Comparison of ENCODE assay signal across 17 mouse cellular contexts in genomic region chr2:71739173-71739860, GRCm38 (mm10). TPM values are rescaled to one million over a fixed set of nuclear protein-coding genes. Genes with fewer than 3 reads are reported as not detected.
DNase-seq lines count a peak whose midpoint lies in the region; ATAC-seq and TF ChIP-seq lines count a peak whose summit lies in the region.
"Had no signal": no experiment of that assay in that cellular context is flagged by ENCODE, and none has a peak within 500 bp of the region (broad histone marks: within the 10 kb centered on the region; RNA-seq: fewer than 3 reads in every experiment).

No protein-coding gene starts in this region.

- no peak overlapping the region for H3K9ac ChIP-seq in lung, embryonic 14.5 days
- no peak overlapping the region for H3K9ac ChIP-seq in intestine, embryonic 16.5 days (ENCODE audit: low read depth, low read length)
- H3K9ac ChIP-seq in kidney, embryonic 16.5 days (replicated peaks; ENCODE audit: low read length) = no peak overlapping the region; the same call in 1 of the 2 replicates
- H3K9ac ChIP-seq in stomach, embryonic 15.5 days = no peak overlapping the region
- H3K9ac ChIP-seq: embryonic facial prominence, embryonic 13.5 days; hindbrain, embryonic 15.5 days; liver, embryonic 14.5 days; neural tube, embryonic 12.5 days had no signal

- H3K36me3 ChIP-seq in lung, embryonic 14.5 days (ENCODE audit: insufficient read depth) = no peaks in the 10 kb centered on the region
- H3K36me3 ChIP-seq in intestine, embryonic 16.5 days (ENCODE audit: control insufficient read depth, insufficient read depth, low read length) = no peaks in the 10 kb centered on the region
- H3K36me3 ChIP-seq in kidney, embryonic 16.5 days (ENCODE audit: insufficient read depth, low read length) = no peaks in the 10 kb centered on the region
- H3K36me3 ChIP-seq in stomach, embryonic 15.5 days = no peaks in the 10 kb centered on the region
- H3K36me3 ChIP-seq: embryonic facial prominence, embryonic 13.5 days; hindbrain, embryonic 15.5 days; neural tube, embryonic 12.5 days had no signal

- no peak for ATAC-seq in lung, embryonic 14.5 days (ENCODE audit: insufficient read depth)
- ATAC-seq in intestine, embryonic 16.5 days = peak; percentile 84
- peak; percentile 96 for ATAC-seq in kidney, embryonic 16.5 days (ENCODE audit: low FRiP score, low TSS enrichment)
- ATAC-seq in stomach, embryonic 15.5 days (ENCODE audit: insufficient read depth, low FRiP score, low read depth) = peak; percentile 69

- TF ChIP-seq CTCF in lung, embryonic 14.5 days (IDR thresholded peaks at IDR 0.05; ENCODE audit: low read depth) = no peak

- H3K4me2 ChIP-seq in lung, embryonic 14.5 days = no peak overlapping the region
- H3K4me2 ChIP-seq in intestine, embryonic 16.5 days (ENCODE audit: low read depth, low read length) = no peak overlapping the region
- peak overlapping the region; percentile 12; the same call in 1 of the 2 replicates for H3K4me2 ChIP-seq in kidney, embryonic 16.5 days (replicated peaks; ENCODE audit: low read depth, low read length)
- H3K4me2 ChIP-seq in stomach, embryonic 15.5 days = peak overlapping the region; percentile 13; the same call in 1 of the 2 replicates
- H3K4me2 ChIP-seq: embryonic facial prominence, embryonic 13.5 days; hindbrain, embryonic 15.5 days; neural tube, embryonic 12.5 days had no signal

- peak overlapping the region; percentile 76 for H3K27ac ChIP-seq in lung, embryonic 14.5 days (ENCODE audit: low read depth)
- H3K27ac ChIP-seq in intestine, embryonic 16.5 days (ENCODE audit: low read length) = peak overlapping the region; percentile 52
- H3K27ac ChIP-seq in kidney, embryonic 16.5 days (ENCODE audit: low read length) = peak overlapping the region; percentile 93
- H3K27ac ChIP-seq in stomach, embryonic 15.5 days = peak overlapping the region; percentile 78
- H3K27ac ChIP-seq: embryonic facial prominence, embryonic 13.5 days; heart, adult 2 months; hindbrain, embryonic 15.5 days; liver, embryonic 14.5 days; neural tube, embryonic 12.5 days had no signal

- WGBS in lung, embryonic 14.5 days = 45% methylated on average over 9 of the region's 9 CpGs
- WGBS in intestine, embryonic 16.5 days = 53% methylated on average over 9 of the region's 9 CpGs
- WGBS in kidney, embryonic 16.5 days = 53% methylated on average over 9 of the region's 9 CpGs
- 54% methylated on average over 9 of the region's 9 CpGs for WGBS in stomach, embryonic 15.5 days

- H3K4me3 ChIP-seq in lung, embryonic 14.5 days (ENCODE audit: low read depth, low read length) = no peak overlapping the region
- no peak overlapping the region for H3K4me3 ChIP-seq in intestine, embryonic 16.5 days (ENCODE audit: low read length)
- H3K4me3 ChIP-seq in kidney, embryonic 16.5 days (ENCODE audit: low read length) = no peak overlapping the region
- no peak overlapping the region for H3K4me3 ChIP-seq in stomach, embryonic 15.5 days (replicated peaks)
- H3K4me3 ChIP-seq: embryonic facial prominence, embryonic 13.5 days; heart, adult 2 months; hindbrain, embryonic 15.5 days; neural tube, embryonic 12.5 days had no signal

- H3K4me1 ChIP-seq in lung, embryonic 14.5 days (ENCODE audit: insufficient read depth) = peaks cover 8% of the 10 kb centered on the region
- H3K4me1 ChIP-seq in intestine, embryonic 16.5 days (ENCODE audit: control insufficient read depth, insufficient read depth, low read length) = peaks cover 4% of the 10 kb centered on the region
- peaks cover 45% of the 10 kb centered on the region for H3K4me1 ChIP-seq in kidney, embryonic 16.5 days (ENCODE audit: insufficient read depth, low read length)
- peaks cover 5% of the 10 kb centered on the region; the same call in 1 of the 2 replicates for H3K4me1 ChIP-seq in stomach, embryonic 15.5 days

- H3K27me3 ChIP-seq in lung, embryonic 14.5 days (ENCODE audit: insufficient read depth, low read length) = no peaks in the 10 kb centered on the region
- no peaks in the 10 kb centered on the region for H3K27me3 ChIP-seq in intestine, embryonic 16.5 days (replicated peaks; ENCODE audit: control insufficient read depth, insufficient read depth, low read length)
- no peaks in the 10 kb centered on the region for H3K27me3 ChIP-seq in kidney, embryonic 16.5 days (ENCODE audit: insufficient read depth, low read length)
- no peaks in the 10 kb centered on the region for H3K27me3 ChIP-seq in stomach, embryonic 15.5 days (replicated peaks)
- H3K27me3 ChIP-seq: embryonic facial prominence, embryonic 13.5 days; hindbrain, embryonic 15.5 days; neural tube, embryonic 12.5 days had no signal

- no peaks in the 10 kb centered on the region for H3K9me3 ChIP-seq in lung, embryonic 14.5 days (ENCODE audit: low read depth, low read length)
- H3K9me3 ChIP-seq in intestine, embryonic 16.5 days (ENCODE audit: control insufficient read depth, low read length) = no peaks in the 10 kb centered on the region
- peaks cover 3% of the 10 kb centered on the region; the same call in 1 of the 2 replicates for H3K9me3 ChIP-seq in kidney, embryonic 16.5 days (ENCODE audit: low read length)
- no peaks in the 10 kb centered on the region for H3K9me3 ChIP-seq in stomach, embryonic 15.5 days
- H3K9me3 ChIP-seq: embryonic facial prominence, embryonic 13.5 days; hindbrain, embryonic 15.5 days; neural tube, embryonic 12.5 days had no signal

- DNase-seq in lung, embryonic 14.5 days = peak; percentile 39
- DNase-seq in lung, postnatal 10 days = no peak
- DNase-seq in adrenal gland, adult 8-10 months = no peak
- no peak for DNase-seq in cerebellum, postnatal 4 days (ENCODE audit: low spot score in 2 of 2)
- no peak for DNase-seq in layer of hippocampus, adult 9-11 months
- DNase-seq: cerebellum, adult 11 months; gastrocnemius, postnatal 10 days; heart, adult 2 months; left cerebral cortex, postnatal 4 days; thymus, postnatal 4 days had no signal

RNA-seq across cellular contexts. Expression of gene Itga6, which starts 6.1 kb away (rescaled TPM):
- 97.3 and 97.5 TPM in 2 replicates for polyA plus RNA-seq in lung, embryonic 14.5 days (2014; fragmentation: Nextera tagmentation; extraction: Ambion mirVana)
- 22.6 and 28.0 TPM in 2 replicates for polyA plus RNA-seq in intestine, embryonic 16.5 days (2015; fragmentation: Nextera tagmentation; extraction: Ambion mirVana)
- polyA plus RNA-seq in kidney, embryonic 16.5 days (2015; fragmentation: Nextera tagmentation; extraction: Ambion mirVana) = 56.8 and 75.1 TPM in 2 replicates
- polyA plus RNA-seq in stomach, embryonic 15.5 days (2015; fragmentation: Nextera tagmentation; extraction: Ambion mirVana) = 61.8 and 74.1 TPM in 2 replicates
- 100 to 1,000 TPM; 103 to 167 (median 141) TPM for total RNA-seq in adrenal gland, adult 8-10 months (2022)

Comparison
In these comparisons a context has a peak if more than half of its experiments do, and no peak if none do; other contexts are left out.
1. H3K4me2 ChIP-seq: peak in kidney, embryonic 16.5 days (single experiment) and stomach, embryonic 15.5 days (single experiment); none in lung, embryonic 14.5 days (single experiment) and intestine, embryonic 16.5 days (single experiment).
2. Peak in every context shown above with its lines, with median percentiles within 50 percentile points of each other: H3K27ac ChIP-seq.